Comparison of ENCODE assay signal across 25 mouse cellular contexts in the genomic region with DNA sequence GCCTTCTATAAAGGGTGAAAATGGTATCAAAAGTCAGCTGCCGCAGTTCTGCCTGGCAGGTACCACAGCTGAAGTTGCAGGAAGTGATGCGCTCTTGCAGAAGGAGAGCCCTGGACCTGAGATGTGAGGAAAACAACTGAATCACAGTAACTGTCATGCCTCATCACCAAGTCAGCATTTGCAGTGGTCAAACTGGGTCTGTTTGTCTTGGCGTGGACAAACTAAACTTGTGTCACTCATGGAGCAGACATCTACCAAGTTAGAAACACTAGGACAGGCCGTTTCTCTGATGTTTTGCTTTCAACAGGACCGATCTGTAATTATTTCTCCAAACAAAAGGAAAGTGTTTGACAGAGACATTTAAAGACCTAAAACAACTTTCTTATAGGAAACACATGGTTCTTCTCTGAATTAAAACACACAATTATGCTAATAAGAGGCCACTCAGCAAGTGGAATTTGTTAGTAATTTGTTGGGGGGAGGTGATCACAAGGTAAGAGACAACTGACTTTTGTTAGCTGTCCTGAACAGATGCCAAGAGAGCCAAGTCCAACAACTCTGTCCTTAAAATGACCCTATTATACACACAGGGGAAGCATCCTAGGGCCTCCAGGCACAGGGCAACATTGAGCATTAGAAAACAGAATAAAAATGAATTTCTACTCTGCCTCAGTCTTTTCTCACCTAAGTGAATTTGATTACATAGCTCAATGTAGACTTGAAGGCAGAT.
DNase-seq lines count a peak whose midpoint lies in the region; ATAC-seq and TF ChIP-seq lines count a peak whose summit lies in the region.
"Had no signal": no experiment of that assay in that cellular context is flagged by ENCODE, and none has a peak within 500 bp of the region (broad histone marks: within the 10 kb centered on the region; RNA-seq: fewer than 3 reads in every experiment).

No protein-coding gene starts in this region.

- no peaks in the 10 kb centered on the region for H3K9me3 ChIP-seq in kidney, embryonic 15.5 days (replicated peaks)
- H3K9me3 ChIP-seq in liver, embryonic 14.5 days (ENCODE audit: control insufficient read depth, low read length): no peaks in the 10 kb centered on the region
- no peaks in the 10 kb centered on the region for H3K9me3 ChIP-seq in liver, embryonic 12.5 days (replicated peaks)
- H3K9me3 ChIP-seq: heart, embryonic 13.5 days; hindbrain, embryonic 12.5 days; limb, embryonic 13.5 days; megakaryocyte, embryonic 14.5 days; midbrain, embryonic 13.5 days had no signal

- DNase-seq in kidney, adult 11 months: peak; percentile 13
- DNase-seq in liver, embryonic 14.5 days (ENCODE audit: low read depth in 3 of 3, low spot score in 3 of 3): peak; percentile 1 to 7 (median 1)
- peak; percentile 26 for DNase-seq in adipocyte (ENCODE audit: low spot score)
- peak; percentile 44 for DNase-seq in kidney, postnatal 14 days
- no peak for DNase-seq in cerebellum, postnatal 10 days
- no peak for DNase-seq in right cerebral cortex, postnatal 14 days
- DNase-seq: adrenal gland, postnatal 36 days; B cell, adult 2 months; cerebellum, adult 11 months; cerebellum, adult 9-11 months; forebrain, postnatal 0 days; gastrocnemius, postnatal 25 days; heart, adult 18-20 months; lung, adult 2 months; lung, postnatal 36 days; thymus, adult 2 months had no signal

- no peak for TF ChIP-seq EP300 in liver, embryonic 14.5 days (IDR thresholded peaks at IDR 0.05; ENCODE audit: low read depth)

- H3K27me3 ChIP-seq in kidney, embryonic 15.5 days: no peaks in the 10 kb centered on the region
- no peaks in the 10 kb centered on the region for H3K27me3 ChIP-seq in liver, embryonic 14.5 days (ENCODE audit: control insufficient read depth, insufficient read depth, low read length)
- no peaks in the 10 kb centered on the region for H3K27me3 ChIP-seq in liver, embryonic 12.5 days (replicated peaks)
- H3K27me3 ChIP-seq: heart, embryonic 13.5 days; hindbrain, embryonic 12.5 days; limb, embryonic 13.5 days; megakaryocyte, embryonic 14.5 days; midbrain, embryonic 13.5 days had no signal

- no peaks in the 10 kb centered on the region for H3K36me3 ChIP-seq in kidney, embryonic 15.5 days
- no peaks in the 10 kb centered on the region for H3K36me3 ChIP-seq in liver, embryonic 14.5 days (replicated peaks; ENCODE audit: control insufficient read depth, insufficient read depth, low read depth)
- H3K36me3 ChIP-seq in liver, embryonic 12.5 days: no peaks in the 10 kb centered on the region
- H3K36me3 ChIP-seq: heart, embryonic 13.5 days; hindbrain, embryonic 12.5 days; limb, embryonic 13.5 days; midbrain, embryonic 13.5 days had no signal

- no peak overlapping the region for H3K4me3 ChIP-seq in kidney, embryonic 15.5 days (replicated peaks)
- no peak overlapping the region for H3K4me3 ChIP-seq in liver, embryonic 14.5 days (ENCODE audit: insufficient read depth in 1 of 2, low read depth in 2 of 2, low read length in 2 of 2)
- H3K4me3 ChIP-seq in liver, embryonic 12.5 days: no peak overlapping the region
- H3K4me3 ChIP-seq: heart, embryonic 13.5 days; hindbrain, embryonic 12.5 days; limb, embryonic 13.5 days; megakaryocyte, embryonic 14.5 days; midbrain, embryonic 13.5 days had no signal

- H3K9ac ChIP-seq in kidney, embryonic 15.5 days: no peak overlapping the region
- no peak overlapping the region for H3K9ac ChIP-seq in liver, embryonic 14.5 days (replicated peaks)
- no peak overlapping the region for H3K9ac ChIP-seq in liver, embryonic 12.5 days
- H3K9ac ChIP-seq: forebrain, postnatal 0 days; heart, embryonic 13.5 days; hindbrain, embryonic 12.5 days; limb, embryonic 13.5 days; midbrain, embryonic 13.5 days had no signal

- H3K27ac ChIP-seq in kidney, embryonic 15.5 days: no peak overlapping the region
- H3K27ac ChIP-seq in liver, embryonic 14.5 days: no peak overlapping the region
- H3K27ac ChIP-seq in liver, embryonic 12.5 days: no peak overlapping the region
- H3K27ac ChIP-seq: heart, embryonic 13.5 days; hindbrain, embryonic 12.5 days; limb, embryonic 13.5 days; midbrain, embryonic 13.5 days; stomach, postnatal 0 days had no signal

- 63% methylated on average over 5 of the region's 5 CpGs for WGBS in kidney, embryonic 15.5 days
- WGBS in liver, embryonic 14.5 days (ENCODE audit: insufficient replicate concordance): 54% methylated on average over 5 of the region's 5 CpGs
- WGBS in liver, embryonic 12.5 days (ENCODE audit: insufficient replicate concordance): 71% methylated on average over 5 of the region's 5 CpGs

- H3K4me1 ChIP-seq in kidney, embryonic 15.5 days: no peaks in the 10 kb centered on the region
- H3K4me1 ChIP-seq in liver, embryonic 14.5 days (replicated peaks; ENCODE audit: control insufficient read depth in 2 of 2, insufficient read depth in 2 of 2, low read length in 1 of 2): no peaks in the 10 kb centered on the region
- no peaks in the 10 kb centered on the region for H3K4me1 ChIP-seq in liver, embryonic 12.5 days
- H3K4me1 ChIP-seq: hindbrain, embryonic 12.5 days; megakaryocyte, embryonic 14.5 days; midbrain, embryonic 13.5 days had no signal

- no peak for TF ChIP-seq CTCF in liver, embryonic 14.5 days (IDR thresholded peaks at IDR 0.05; ENCODE audit: low read depth)

- H3K4me2 ChIP-seq in kidney, embryonic 15.5 days: no peak overlapping the region
- no peak overlapping the region for H3K4me2 ChIP-seq in liver, embryonic 14.5 days (ENCODE audit: low read depth)
- H3K4me2 ChIP-seq in liver, embryonic 12.5 days: no peak overlapping the region
- H3K4me2 ChIP-seq: heart, embryonic 13.5 days; hindbrain, embryonic 12.5 days; limb, embryonic 13.5 days; midbrain, embryonic 13.5 days had no signal

- ATAC-seq in kidney, embryonic 15.5 days (replicated peaks; ENCODE audit: low FRiP score): no peak
- ATAC-seq in liver, embryonic 14.5 days (ENCODE audit: insufficient read depth): no peak
- ATAC-seq in liver, embryonic 12.5 days: no peak
- ATAC-seq: forebrain, postnatal 0 days; inflammation-experienced regulatory T-cells, adult 6 months; midbrain, embryonic 13.5 days had no signal

Comparison
In these comparisons a context has a peak if more than half of its experiments do, and no peak if none do; other contexts are left out.
1. DNase-seq: peak in kidney, adult 11 months (single experiment), liver, embryonic 14.5 days (3 of 3), adipocyte (single experiment) and kidney, postnatal 14 days (single experiment); none in cerebellum, postnatal 10 days (0 of 2) and right cerebral cortex, postnatal 14 days (single experiment).